Mouse (Mus musculus) heart, embryonic 13.5 days (tissue): ENCODE measurements at regions not wholly inside any gene's neighbourhood (a gene's known extent, or its start where the extent isn't known, plus 50 kb on each side); places are given as distances from the start of the nearest gene placed in this dataset.

ENCODE experiments used
- ATAC-seq: fragments of 200-750 bp; cut with Nextera tagmentation; 2 replicates; pipeline ENCODE4 v1.8.0; 2017; ENCODE audit warnings: moderate TSS enrichment; ENCODE audit not compliant: insufficient number of reproducible peaks, low FRiP score, low TSS enrichment; ENCODE audit errors: extremely low read depth
- H3K27ac ChIP-seq: fragments of 300-500 bp; sonication (generic); replicated peaks from 2 replicates; pipeline ENCODE4 v1.5.1; 2015; ENCODE audit warnings: moderate library complexity, mild to moderate bottlenecking, inconsistent platforms
- H3K27me3 ChIP-seq: fragments of 300-500 bp; sonication (generic); replicated peaks from 2 replicates; pipeline ENCODE4 v1.6.1; 2015; ENCODE audit warnings: mild to moderate bottlenecking, inconsistent platforms
- H3K36me3 ChIP-seq: fragments of 300-500 bp; sonication (generic); 2 replicates; pipeline ENCODE4 v1.6.1; 2015; ENCODE audit warnings: mild to moderate bottlenecking, inconsistent platforms
- H3K4me1 ChIP-seq: fragments of 300-500 bp; sonication (generic); 2 replicates; pipeline ENCODE4 v1.6.1; 2015; ENCODE audit warnings: inconsistent platforms
- H3K4me2 ChIP-seq: fragments of 300-500 bp; sonication (generic); 2 replicates; pipeline ENCODE4 v1.6.1; 2015; ENCODE audit warnings: inconsistent platforms, mild to moderate bottlenecking, moderate library complexity
- H3K4me3 ChIP-seq: fragments of 300-500 bp; sonication (generic); 2 replicates; pipeline ENCODE4 v1.5.1; 2015; ENCODE audit warnings: moderate library complexity, mild to moderate bottlenecking, inconsistent platforms
- H3K9ac ChIP-seq: fragments of 300-500 bp; sonication (generic); 2 replicates; pipeline ENCODE4 v1.6.1; 2015; ENCODE audit warnings: inconsistent platforms, mild to moderate bottlenecking, moderate library complexity
- H3K9me3 ChIP-seq: fragments of 300-500 bp; sonication (generic); 2 replicates; pipeline ENCODE4 v1.6.1; 2016; ENCODE audit warnings: inconsistent platforms
- WGBS: fragments of 180-500 bp; shearing (Covaris S2); methylation state at CpG from one replicate; pipeline ENCODE4 v1.1.7; 2015; ENCODE audit warnings: mixed read lengths; 5-methylcytosine and 5-hydroxymethylcytosine counted together

DNA sequence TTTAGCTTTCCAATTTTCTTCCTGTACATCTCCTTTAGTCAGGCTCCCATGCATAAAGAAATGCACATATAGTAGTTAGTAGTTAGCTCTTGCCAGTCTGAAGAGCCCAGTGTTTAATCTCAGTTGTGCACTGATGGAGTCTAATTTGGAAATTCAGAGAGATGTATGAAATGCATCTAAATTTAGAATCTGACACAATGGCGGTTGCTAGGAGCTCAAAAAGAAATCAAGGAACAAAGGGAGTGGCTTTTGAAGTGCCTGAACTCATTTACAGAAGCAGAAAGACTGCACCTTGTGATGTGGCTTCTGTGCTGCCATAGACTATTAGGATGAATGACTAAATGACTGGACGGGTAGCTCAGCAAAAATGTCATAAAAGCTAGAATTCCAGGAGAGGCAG lies 916.3 kb downstream of the Rps29 start:
- Histone ChIP-seq H3K36me3 (no peaks in the 10 kb centered on the region), H3K9ac (no peak overlapping the region), H3K27me3 (no peaks in the 10 kb centered on the region), H3K4me1 (peaks cover 5% of the 10 kb centered on the region), H3K4me3 (no peak overlapping the region), H3K9me3 (no peaks in the 10 kb centered on the region), H3K27ac (peak overlapping the region; percentile 59), H3K4me2 (0 out of 2 replicates have a peak overlapping the region, but pooled peaks have one; percentile 2)
- ATAC-seq: no peak
- WGBS: 46% methylated on average over 2 of the region's 2 CpGs

DNA sequence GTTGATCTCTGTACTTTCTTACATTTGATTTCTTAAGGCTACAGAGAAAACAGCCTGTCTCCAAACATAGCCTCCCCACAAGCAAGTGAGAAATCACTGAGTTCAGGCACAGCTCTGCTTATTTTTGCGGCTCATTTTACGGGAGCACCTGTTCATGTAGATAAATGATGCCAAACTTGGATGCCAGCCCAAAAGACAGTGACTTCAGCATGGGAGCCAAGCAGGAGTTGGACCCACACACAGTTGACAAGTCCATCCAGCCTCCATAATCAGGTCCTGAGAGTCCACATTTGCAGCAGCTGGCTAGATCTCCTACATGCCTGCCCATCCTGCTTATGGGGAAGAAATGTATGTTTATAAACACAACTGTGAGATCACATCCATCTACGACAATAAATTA lies 927.2 kb downstream of the Rps29 start:
- 77% methylated on average over 3 of the region's 3 CpGs for WGBS
- Histone ChIP-seq H3K9me3 (no peaks in the 10 kb centered on the region), H3K4me2 (no peak overlapping the region), H3K27me3 (no peaks in the 10 kb centered on the region), H3K4me3 (no peak overlapping the region), H3K9ac (no peak overlapping the region), H3K27ac (no peak overlapping the region), H3K36me3 (no peaks in the 10 kb centered on the region), H3K4me1 (no peaks in the 10 kb centered on the region)
- no peak for ATAC-seq

DNA sequence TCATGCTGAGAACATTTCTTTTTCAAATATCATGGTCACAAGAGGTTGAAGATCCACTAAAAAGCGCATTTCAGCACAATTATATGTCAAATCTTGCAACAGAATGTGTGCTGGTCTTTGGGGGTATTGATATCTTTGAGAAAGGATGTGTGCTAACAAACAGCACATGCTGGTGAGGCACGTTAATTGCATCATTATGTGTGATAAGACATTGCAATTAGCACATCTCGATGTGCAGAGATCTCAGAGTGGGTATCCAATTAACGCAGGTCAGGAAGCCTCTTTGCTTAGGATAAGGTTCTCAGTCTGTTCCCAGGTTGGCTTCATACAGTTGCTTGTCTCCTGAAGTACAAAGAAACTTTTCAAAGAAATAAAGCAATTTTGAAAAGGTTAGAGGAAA lies 941.9 kb downstream of the Rps29 start:
- no peaks in the 10 kb centered on the region for H3K27me3 ChIP-seq
- no peaks in the 10 kb centered on the region for H3K4me1 ChIP-seq
- no peak for ATAC-seq
- H3K27ac ChIP-seq: no peak overlapping the region
- WGBS: 56% methylated on average over 4 of the region's 4 CpGs
- no peak overlapping the region for H3K4me3 ChIP-seq
- H3K36me3 ChIP-seq: no peaks in the 10 kb centered on the region
- no peak overlapping the region for H3K9ac ChIP-seq
- H3K4me2 ChIP-seq: no peak overlapping the region
- no peaks in the 10 kb centered on the region for H3K9me3 ChIP-seq

DNA sequence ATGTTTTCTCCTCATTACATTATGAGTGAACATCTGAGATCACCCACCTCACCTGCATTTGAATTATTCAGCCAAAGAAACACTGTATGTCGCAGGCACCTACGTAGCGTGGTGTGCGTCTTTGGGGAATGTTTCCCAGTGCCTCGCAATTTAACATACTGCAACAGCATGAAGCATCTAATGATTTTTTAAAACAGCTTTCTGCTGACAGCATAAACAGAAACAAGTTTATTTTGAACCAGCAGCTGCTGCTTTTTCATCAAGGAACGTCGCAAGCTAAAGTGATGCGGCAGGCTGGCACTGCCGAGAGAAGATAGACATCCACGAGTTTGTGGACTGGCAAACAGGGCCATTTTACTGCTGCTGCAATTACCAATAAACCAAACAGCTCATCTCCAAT lies 950.7 kb downstream of the Rps29 start:
- Histone ChIP-seq H3K36me3 (no peaks in the 10 kb centered on the region), H3K9me3 (no peaks in the 10 kb centered on the region), H3K4me3 (no peak overlapping the region), H3K9ac (no peak overlapping the region), H3K4me1 (no peaks in the 10 kb centered on the region), H3K4me2 (no peak overlapping the region), H3K27me3 (no peaks in the 10 kb centered on the region), H3K27ac (no peak overlapping the region)
- 85% methylated on average over 10 of the region's 10 CpGs for WGBS
- no peak for ATAC-seq

DNA sequence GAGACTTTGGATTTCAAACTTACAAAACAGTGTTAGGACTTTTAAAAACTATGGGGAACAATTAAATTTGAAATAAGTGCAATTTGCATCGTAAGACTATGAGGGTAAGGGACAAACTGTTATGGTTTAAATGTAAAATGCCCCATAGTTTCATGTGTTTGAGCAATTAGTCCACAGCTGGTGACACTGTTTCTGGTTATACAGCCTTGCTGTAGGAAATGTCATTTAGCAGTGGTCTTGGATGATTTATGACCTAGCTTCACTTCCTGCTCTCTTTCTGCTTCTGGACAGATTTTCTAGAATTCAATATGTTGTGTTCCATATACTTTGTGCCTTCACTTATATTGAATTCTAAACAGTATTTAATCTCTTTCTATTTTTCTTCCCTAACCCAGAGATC lies 961.5 kb upstream of the Mdga2 start:
- Histone ChIP-seq H3K4me2 (no peak overlapping the region), H3K4me3 (no peak overlapping the region), H3K27ac (no peak overlapping the region), H3K27me3 (no peaks in the 10 kb centered on the region), H3K9me3 (no peaks in the 10 kb centered on the region), H3K36me3 (no peaks in the 10 kb centered on the region), H3K4me1 (no peaks in the 10 kb centered on the region), H3K9ac (no peak overlapping the region)
- ATAC-seq: no peak
- WGBS: 67% methylated on average over 1 of the region's 1 CpGs

DNA sequence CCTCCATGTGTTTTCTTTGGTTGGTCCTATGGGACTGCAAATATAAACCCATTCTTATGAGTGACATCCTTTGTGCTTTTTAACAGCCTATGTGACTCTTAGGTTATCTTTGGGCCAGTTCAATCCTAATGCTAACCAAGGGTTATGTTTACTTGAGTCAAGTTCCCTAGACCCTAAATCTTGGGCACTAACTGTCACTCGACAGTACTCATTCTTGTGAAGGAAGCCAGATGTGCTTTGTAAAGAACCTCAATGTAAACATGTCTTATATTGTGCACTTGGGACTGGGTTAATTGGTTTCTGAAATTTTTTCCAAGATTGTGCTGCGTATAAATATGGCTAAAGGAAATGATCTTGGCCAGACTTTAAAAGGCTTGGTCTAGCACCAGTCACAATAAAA lies 939.0 kb upstream of the Mdga2 start:
- Histone ChIP-seq H3K4me3 (no peak overlapping the region), H3K4me2 (no peak overlapping the region), H3K27me3 (no peaks in the 10 kb centered on the region), H3K9ac (no peak overlapping the region), H3K36me3 (no peaks in the 10 kb centered on the region), H3K4me1 (no peaks in the 10 kb centered on the region), H3K27ac (no peak overlapping the region), H3K9me3 (no peaks in the 10 kb centered on the region)
- ATAC-seq: no peak
- 71% methylated on average over 2 of the region's 2 CpGs for WGBS

DNA sequence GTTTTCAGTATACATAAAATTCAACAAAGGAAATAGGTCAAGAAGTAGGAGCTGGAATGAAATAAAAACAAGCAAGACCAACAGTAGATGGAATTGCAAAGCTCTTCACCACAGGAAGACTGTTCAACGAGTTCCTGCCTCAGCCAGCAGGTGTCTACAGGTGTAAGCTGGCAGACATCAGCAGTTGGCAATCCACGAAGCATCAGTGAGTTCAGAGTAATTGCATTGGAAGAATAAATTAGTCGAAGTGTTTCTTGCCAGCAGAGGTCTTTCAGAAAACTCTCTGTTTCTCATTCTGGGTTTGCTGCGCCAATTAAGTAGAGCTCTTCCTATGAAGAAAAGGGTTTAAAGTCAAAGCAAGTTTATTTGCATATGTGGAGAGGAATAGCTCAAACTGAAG lies 925.7 kb upstream of the Mdga2 start:
- 38% methylated on average over 4 of the region's 4 CpGs for WGBS
- no peak overlapping the region for H3K4me3 ChIP-seq
- H3K27ac ChIP-seq: no peak overlapping the region
- H3K4me2 ChIP-seq: no peak overlapping the region
- no peaks in the 10 kb centered on the region for H3K9me3 ChIP-seq
- no peaks in the 10 kb centered on the region for H3K27me3 ChIP-seq
- ATAC-seq: no peak
- H3K9ac ChIP-seq: no peak overlapping the region
- H3K4me1 ChIP-seq: no peaks in the 10 kb centered on the region
- no peaks in the 10 kb centered on the region for H3K36me3 ChIP-seq

DNA sequence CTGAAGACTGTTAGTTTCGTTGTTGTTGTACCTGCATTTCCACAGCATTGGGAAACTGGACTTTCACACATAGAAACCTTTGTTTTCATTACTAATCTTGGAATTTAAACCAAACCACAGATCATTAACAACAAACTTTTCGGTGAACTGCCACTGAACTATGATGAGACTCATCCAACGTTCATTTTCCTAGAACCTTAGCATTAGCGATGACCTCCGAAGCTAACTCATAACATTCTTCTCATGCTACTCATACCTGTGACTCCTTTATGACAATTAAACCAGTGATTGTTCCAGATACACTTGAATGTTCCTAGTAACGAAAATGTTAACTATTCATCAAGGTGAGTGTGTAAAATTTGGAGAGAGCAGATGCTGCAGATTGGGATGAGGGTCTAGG lies 917.5 kb upstream of the Mdga2 start:
- no peaks in the 10 kb centered on the region for H3K27me3 ChIP-seq
- no peak overlapping the region for H3K4me2 ChIP-seq
- WGBS: 77% methylated on average over 6 of the region's 6 CpGs
- H3K4me3 ChIP-seq: no peak overlapping the region
- H3K36me3 ChIP-seq: no peaks in the 10 kb centered on the region
- no peak for ATAC-seq
- no peak overlapping the region for H3K9ac ChIP-seq
- H3K4me1 ChIP-seq: no peaks in the 10 kb centered on the region
- no peaks in the 10 kb centered on the region for H3K9me3 ChIP-seq
- no peak overlapping the region for H3K27ac ChIP-seq

DNA sequence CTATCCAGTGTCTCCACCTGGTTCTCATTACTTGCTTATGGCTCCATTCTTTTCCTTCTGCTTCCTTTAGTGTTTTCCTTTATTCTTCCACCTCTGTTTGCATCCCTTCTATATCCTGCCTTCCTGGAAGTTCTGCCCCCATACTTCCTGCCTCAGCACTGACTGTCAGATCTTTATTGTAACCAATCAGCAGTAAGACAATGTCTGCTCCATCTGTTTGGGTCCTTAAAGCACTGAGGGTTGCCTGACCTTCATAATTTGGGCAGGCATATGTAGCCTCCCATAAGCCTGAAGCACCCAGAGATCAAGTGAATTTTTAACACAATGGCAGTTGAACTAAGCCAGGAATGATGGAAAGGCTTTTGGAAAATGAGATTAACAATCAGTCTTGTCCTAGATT lies 909.4 kb upstream of the Mdga2 start:
- H3K36me3 ChIP-seq: no peaks in the 10 kb centered on the region
- no peak overlapping the region for H3K4me3 ChIP-seq
- no peak overlapping the region for H3K9ac ChIP-seq
- H3K27me3 ChIP-seq: no peaks in the 10 kb centered on the region
- no peak for ATAC-seq
- H3K4me2 ChIP-seq: no peak overlapping the region
- H3K9me3 ChIP-seq: no peaks in the 10 kb centered on the region
- H3K27ac ChIP-seq: no peak overlapping the region
- H3K4me1 ChIP-seq: no peaks in the 10 kb centered on the region

DNA sequence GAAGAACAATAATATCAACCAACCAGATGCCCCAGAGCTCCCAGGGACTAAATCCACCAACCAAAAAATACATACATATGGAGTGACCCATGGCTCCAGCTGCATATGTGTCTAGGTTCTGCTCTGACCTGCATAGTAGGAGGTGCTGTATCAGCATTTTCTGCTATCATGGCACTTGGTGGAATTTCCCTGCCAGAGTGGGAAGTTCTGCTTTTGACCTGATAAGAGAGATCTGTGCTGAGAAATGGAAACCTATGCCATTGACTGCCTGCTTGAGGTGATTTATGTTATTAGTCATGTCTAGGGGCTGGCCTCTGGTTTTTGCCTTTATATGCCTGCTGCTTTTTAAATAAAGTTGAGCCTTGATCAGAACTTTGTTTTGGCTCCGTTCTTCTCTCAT lies 893.4 kb upstream of the Mdga2 start:
- Histone ChIP-seq H3K27ac (no peak overlapping the region), H3K4me3 (no peak overlapping the region), H3K4me2 (no peak overlapping the region), H3K36me3 (no peaks in the 10 kb centered on the region), H3K9ac (no peak overlapping the region), H3K4me1 (no peaks in the 10 kb centered on the region), H3K27me3 (no peaks in the 10 kb centered on the region), H3K9me3 (no peaks in the 10 kb centered on the region)
- WGBS: 42% methylated on average over 1 of the region's 1 CpGs
- ATAC-seq: no peak
